Mouse (Mus musculus) cerebellum, postnatal 4 days (tissue): ENCODE data around the gene Hoxa10.

Experiments used
- DNase-seq, 2 experiments: peaks; one replicate each; pipeline ENCODE4 v3.0.0; 2022; ENCODE audit warnings: low spot score in 2 of 2, mixed read lengths in 1 of 2

The Hoxa10 gene

GRCm38 (mm10) chr6:52185222-52185621, 55.4 kb downstream of the Hoxa10 start:
- DNase-seq = no peak

GRCm38 (mm10) chr6:52184668-52185067, 56.0 kb downstream of the Hoxa10 start:
- no peak for DNase-seq

GRCm38 (mm10) chr6:52183311-52184080, 57.2 kb downstream of the Hoxa10 start:
- no peak for DNase-seq

- no peak for DNase-seq
Measured at GRCm38 (mm10) chr6:52182793-52183192, 57.9 kb downstream of the Hoxa10 start.

GRCm38 (mm10) chr6:52182030-52182429, 58.6 kb downstream of the Hoxa10 start:
- DNase-seq = no peak
